Mouse (Mus musculus) kidney, adult 2 months (tissue): Measurements from ENCODE around the gene Klhl36. TPM values are rescaled to one million over a fixed set of nuclear protein-coding genes. Genes with fewer than 3 reads are reported as not detected.
"Not testable (repeated sequence)": the region's sequence is repeated elsewhere in the genome, so short reads cannot be mapped to it uniquely, and the experiment has no call there.

Experiments used
- DNase-seq: peaks from one replicate; pipeline ENCODE4 v3.0.0; 2021
- H3K27ac ChIP-seq: fragments of 200-500 bp; 2 replicates; pipeline ENCODE4 v1.5.1; 2012; ENCODE audit warnings: low read depth, low read length, control low read depth, inconsistent platforms; ENCODE audit not compliant: insufficient read depth
- H3K27me3 ChIP-seq: fragments of 200-500 bp; replicated peaks from 2 replicates; pipeline ENCODE4 v1.6.1; 2012; ENCODE audit warnings: mild to moderate bottlenecking, moderate library complexity, low read length, inconsistent platforms; ENCODE audit not compliant: control insufficient read depth, insufficient read depth
- H3K36me3 ChIP-seq: fragments of 200-500 bp; 2 replicates; pipeline ENCODE4 v1.6.1; 2012; ENCODE audit warnings: mild to moderate bottlenecking, moderate library complexity, low read length, inconsistent platforms; ENCODE audit not compliant: control insufficient read depth, insufficient read depth
- H3K4me1 ChIP-seq: fragments of 200-500 bp; 2 replicates; pipeline ENCODE4 v1.6.1; 2011; ENCODE audit warnings: low read length; ENCODE audit not compliant: control insufficient read depth, insufficient read depth
- H3K4me3 ChIP-seq: fragments of 200-500 bp; 2 replicates; pipeline ENCODE4 v1.5.1; 2011; ENCODE audit warnings: mild to moderate bottlenecking, low read depth, low read length, control low read depth; ENCODE audit not compliant: insufficient read depth
- CTCF ChIP-seq: fragments of 200-500 bp; conservative IDR thresholded peaks from 2 replicates; pipeline ENCODE4 v1.5.1; 2011; ENCODE audit warnings: low read depth, mild to moderate bottlenecking, control low read depth, low read length, moderate library complexity, mixed read lengths; ENCODE audit not compliant: insufficient read depth, insufficient read length
- POLR2A ChIP-seq: fragments of 200-500 bp; IDR thresholded peaks from one replicate; pipeline ENCODE4 v1.6.1; 2011; ENCODE audit warnings: low read depth, low read length, control low read depth
- WGBS: fragments of 180-500 bp; shearing (Covaris S2); methylation state at CpG from one replicate; pipeline ENCODE4 v1.1.7; 2018; 5-methylcytosine and 5-hydroxymethylcytosine counted together
- polyA plus RNA-seq: library from polyadenylated mRNA; depleted of rRNA; stranded (reverse); fragments of >200 nt; gene quantifications from 2 replicates; pipeline ENCODE4 v1.2.3, GENCODE M21; 2012

The Klhl36 gene
- polyA plus RNA-seq, 1 experiment: 37.7 TPM

DNA sequence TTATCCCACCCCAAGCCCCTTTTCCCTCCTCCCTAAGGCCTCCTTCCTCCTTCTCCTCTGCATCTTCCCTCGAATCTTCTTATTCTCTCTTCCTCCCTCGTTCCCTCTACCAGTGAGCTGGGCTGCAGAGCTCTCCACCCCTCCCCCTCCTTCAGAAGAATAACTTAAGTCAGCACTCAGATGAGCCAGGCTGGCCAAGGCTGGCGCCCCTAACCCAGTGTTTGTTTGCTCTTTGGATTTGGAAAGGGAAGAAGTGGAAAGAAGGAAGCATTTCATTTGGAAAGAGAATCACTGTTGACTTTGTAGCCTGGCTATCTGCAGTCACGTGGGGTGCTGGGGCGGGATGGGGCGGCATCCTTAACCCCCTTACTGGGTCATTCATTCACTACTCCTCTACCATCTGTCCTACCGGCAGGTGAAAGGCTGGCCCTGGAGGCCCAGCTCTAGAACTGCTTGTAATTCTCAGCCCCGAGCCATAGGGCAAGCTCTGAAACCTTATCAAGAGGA, 21.1 kb upstream of the Klhl36 start:
- Histone ChIP-seq H3K36me3 (no peaks in the 10 kb centered on the region), H3K4me3 (peak overlapping the region; percentile 97), H3K27ac (peak overlapping the region; percentile 87), H3K4me1 (peaks cover 23% of the 10 kb centered on the region), H3K27me3 (no peaks in the 10 kb centered on the region)
- TF ChIP-seq CTCF (no peak), POLR2A (no peak)
- WGBS: 31% methylated on average over 8 of the region's 8 CpGs
- peak; percentile 89 for DNase-seq

DNA sequence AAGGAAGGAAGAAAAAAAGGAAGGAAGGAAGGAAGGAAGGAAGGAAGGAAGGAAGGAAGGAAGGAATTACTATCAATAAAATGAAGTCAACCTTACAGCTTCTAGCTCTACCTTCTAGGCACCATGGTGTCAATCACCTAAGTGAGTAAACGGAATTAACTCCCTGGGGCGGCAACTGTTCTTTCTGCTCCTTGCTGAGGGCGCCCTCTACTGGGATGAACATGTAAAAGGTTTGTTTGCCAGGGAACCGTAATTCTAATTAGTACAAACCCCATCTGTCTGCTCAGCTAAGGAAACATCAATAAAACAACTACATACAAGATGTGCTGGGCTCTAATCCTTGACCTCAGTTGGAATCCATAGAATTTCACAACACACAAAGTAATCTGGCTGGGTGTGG, 18.6 kb upstream of the Klhl36 start:
- TF ChIP-seq POLR2A: no peak
- peak; percentile 79 for TF ChIP-seq CTCF
- peak; percentile 89 for DNase-seq
- no peaks in the 10 kb centered on the region for H3K27me3 ChIP-seq
- H3K4me3 ChIP-seq: no peak overlapping the region
- 2% methylated on average over 4 of the region's 4 CpGs for WGBS
- H3K27ac ChIP-seq: no peak overlapping the region
- no peaks in the 10 kb centered on the region for H3K36me3 ChIP-seq
- peaks cover 19% of the 10 kb centered on the region; the same call in 1 of the 2 replicates for H3K4me1 ChIP-seq

DNA sequence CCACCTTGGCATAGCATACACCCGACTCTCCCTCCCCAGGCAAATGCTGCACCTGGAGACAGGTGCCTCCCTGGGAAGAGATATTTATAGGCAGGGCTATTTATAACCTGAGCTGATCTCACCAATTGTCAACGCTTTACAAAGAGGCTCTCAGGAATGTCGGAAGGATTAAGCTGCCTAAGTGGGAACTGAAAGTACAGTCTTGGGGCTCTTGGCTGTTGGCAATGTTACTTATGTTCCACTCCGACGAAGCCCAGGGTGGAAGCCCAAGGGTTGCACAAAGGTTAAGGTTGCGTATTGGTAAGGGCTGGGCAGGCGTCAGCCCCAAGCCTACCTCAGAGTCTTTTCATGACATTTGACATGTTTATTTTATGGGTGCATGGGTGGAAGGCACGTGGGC, 17.5 kb upstream of the Klhl36 start:
- Histone ChIP-seq H3K27me3 (no peaks in the 10 kb centered on the region), H3K36me3 (no peaks in the 10 kb centered on the region), H3K4me1 (peaks cover 14% of the 10 kb centered on the region; the same call in 1 of the 2 replicates), H3K4me3 (no peak overlapping the region), H3K27ac (no peak overlapping the region)
- 24% methylated on average over 8 of the region's 8 CpGs for WGBS
- DNase-seq: no peak
- no peak for TF ChIP-seq CTCF
- TF ChIP-seq POLR2A: no peak

DNA sequence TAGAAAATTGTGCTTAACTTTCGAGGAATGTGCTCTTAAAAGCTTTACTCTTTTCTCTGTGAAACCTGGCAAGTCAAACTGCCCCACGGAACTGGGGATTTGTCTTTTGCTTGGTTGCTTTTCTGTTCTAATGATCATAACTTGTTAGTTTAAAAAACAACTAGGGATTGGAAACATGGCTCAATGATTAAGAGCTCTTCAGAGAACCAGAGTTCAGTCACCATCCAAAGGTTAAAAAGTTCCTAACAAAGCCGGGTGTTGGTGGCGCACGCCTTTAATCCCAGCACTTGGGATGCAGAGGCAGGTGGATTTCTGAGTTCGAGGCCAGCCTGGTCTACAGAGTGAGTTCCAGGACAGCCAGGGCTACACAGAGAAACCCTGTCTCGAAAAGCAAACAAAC, 16.3 kb upstream of the Klhl36 start:
- not testable (repeated sequence) for H3K4me3 ChIP-seq, H3K36me3 ChIP-seq, H3K27me3 ChIP-seq, H3K27ac ChIP-seq
- peak; percentile 86 for DNase-seq
- 55% methylated on average over 7 of the region's 7 CpGs for WGBS
- peaks cover 13% of the 10 kb centered on the region; the same call in 1 of the 2 replicates for H3K4me1 ChIP-seq

DNA sequence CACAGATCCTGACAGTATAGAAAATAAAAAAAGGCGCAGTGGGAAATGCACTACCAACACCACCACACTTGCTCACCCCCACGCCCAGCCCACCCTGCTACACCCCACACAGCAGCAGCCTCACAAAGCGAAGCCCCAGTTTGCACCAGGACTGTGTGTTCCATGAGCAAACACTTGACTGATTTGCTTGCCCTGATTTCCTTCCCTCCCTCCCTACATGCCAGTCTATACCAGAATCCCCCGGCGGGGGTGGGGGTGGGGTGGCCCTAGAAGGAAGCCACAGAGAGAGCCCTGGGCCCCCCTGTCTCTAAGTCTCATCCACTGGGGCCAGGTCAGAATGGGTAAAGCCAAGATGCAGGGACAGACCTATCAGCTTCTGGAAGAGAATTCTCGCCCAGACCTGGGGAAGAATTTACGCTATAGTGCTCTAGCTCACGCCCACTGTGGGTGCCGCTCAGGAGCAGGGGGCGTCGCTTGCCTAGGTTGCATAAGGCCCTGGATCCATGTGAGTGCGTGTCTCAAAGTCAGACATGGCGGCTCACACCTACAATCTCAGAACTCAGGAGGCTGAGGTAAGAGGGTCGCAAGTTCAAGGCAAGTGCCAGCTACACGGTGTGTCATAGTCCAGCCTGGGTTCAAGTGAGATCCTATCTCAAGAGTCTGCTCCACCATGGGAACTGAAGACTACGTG, 14.7 kb upstream of the Klhl36 start:
- Histone ChIP-seq H3K4me1 (peaks cover 4% of the 10 kb centered on the region; the same call in 1 of the 2 replicates), H3K36me3 (no peaks in the 10 kb centered on the region), H3K4me3 (no peak overlapping the region), H3K27me3 (no peaks in the 10 kb centered on the region), H3K27ac (no peak overlapping the region)
- DNase-seq: no peak
- no peak for TF ChIP-seq POLR2A
- TF ChIP-seq CTCF: no peak
- WGBS: 84% methylated on average over 16 of the region's 16 CpGs

DNA sequence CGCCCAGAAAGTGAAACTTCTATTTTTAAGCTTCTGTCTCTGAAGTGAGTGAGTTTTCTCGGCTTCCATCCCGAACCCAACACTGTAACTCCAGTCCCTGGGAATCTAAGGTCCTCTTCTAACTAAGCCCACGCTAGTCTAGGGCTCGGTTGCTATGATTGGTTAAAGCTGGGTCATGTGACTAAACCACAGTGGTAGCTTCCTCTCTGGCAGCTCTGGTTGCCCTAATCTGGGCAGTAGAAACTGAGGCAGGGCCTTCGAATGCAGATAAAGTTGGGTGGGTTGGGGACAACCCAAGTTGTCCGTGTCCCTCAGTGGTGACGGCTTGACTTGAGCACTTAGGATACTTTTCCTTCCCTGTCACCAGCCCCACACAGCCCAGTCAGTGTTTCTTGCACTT, 8.5 kb upstream of the Klhl36 start:
- 88% methylated on average over 8 of the region's 8 CpGs for WGBS
- no peak for TF ChIP-seq CTCF
- TF ChIP-seq POLR2A: no peak
- Histone ChIP-seq H3K27ac (no peak overlapping the region), H3K27me3 (no peaks in the 10 kb centered on the region), H3K4me1 (peaks cover 11% of the 10 kb centered on the region), H3K36me3 (no peaks in the 10 kb centered on the region), H3K4me3 (no peak overlapping the region)
- no peak for DNase-seq

DNA sequence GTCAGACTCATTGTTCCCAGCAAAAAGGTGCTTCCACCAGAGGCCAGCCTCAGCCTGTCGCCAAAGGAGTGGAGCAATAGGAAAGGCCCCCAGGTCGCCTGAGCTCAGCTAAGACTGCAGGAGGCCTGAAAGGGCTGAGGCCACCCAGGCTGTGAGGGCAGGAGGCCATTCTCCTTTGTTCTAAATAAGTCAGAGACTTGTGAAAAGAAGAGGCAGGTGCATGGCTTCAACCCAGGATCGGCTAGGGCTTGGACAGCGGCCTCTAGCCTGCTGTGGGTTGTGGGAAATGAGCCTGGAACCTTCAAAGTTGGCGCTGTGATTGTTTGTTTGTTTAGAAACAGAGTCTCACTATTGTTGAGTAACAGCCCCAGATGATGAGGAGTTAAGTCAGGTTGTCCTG, 8.0 kb upstream of the Klhl36 start:
- 66% methylated on average over 5 of the region's 5 CpGs for WGBS
- Histone ChIP-seq H3K27ac (no peak overlapping the region), H3K36me3 (no peaks in the 10 kb centered on the region), H3K27me3 (no peaks in the 10 kb centered on the region), H3K4me3 (no peak overlapping the region), H3K4me1 (peaks cover 11% of the 10 kb centered on the region)
- TF ChIP-seq CTCF: no peak
- TF ChIP-seq POLR2A: no peak
- no peak for DNase-seq

DNA sequence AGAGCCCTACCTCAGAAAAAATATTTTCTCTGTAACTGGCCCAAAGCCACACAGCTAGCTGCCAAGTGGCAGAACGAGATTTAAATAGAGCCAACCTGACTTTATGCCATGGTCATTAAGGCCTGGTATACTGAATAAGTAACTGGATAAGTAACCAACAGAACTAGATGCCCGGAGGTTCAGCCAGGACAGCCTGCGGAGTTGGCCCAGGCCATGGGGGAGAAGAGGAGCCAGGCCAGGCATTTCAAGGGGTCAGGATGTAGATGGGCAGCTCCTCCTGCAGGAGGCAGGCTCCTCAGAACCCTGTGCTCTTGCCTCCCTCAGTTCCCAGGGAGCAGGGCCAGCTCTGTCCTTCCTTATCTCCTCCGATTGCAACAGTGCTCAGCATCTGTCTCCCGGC, 6.4 kb upstream of the Klhl36 start:
- no peak overlapping the region for H3K4me3 ChIP-seq
- H3K27ac ChIP-seq: peak overlapping the region; percentile 53
- H3K27me3 ChIP-seq: no peaks in the 10 kb centered on the region
- peaks cover 11% of the 10 kb centered on the region for H3K4me1 ChIP-seq
- no peaks in the 10 kb centered on the region for H3K36me3 ChIP-seq
- DNase-seq: peak; percentile 86
- TF ChIP-seq CTCF (peak; percentile 54; the same call in 1 of the 2 replicates), POLR2A (no peak)
- WGBS: 45% methylated on average over 5 of the region's 5 CpGs
